Mouse (Mus musculus) intestine, embryonic 15.5 days (tissue): ENCODE measurements around the gene Glipr1l3. TPM values are rescaled to one million over a fixed set of nuclear protein-coding genes. Genes with fewer than 3 reads are reported as not detected.
A peak's percentile ranks its signal among the peaks of the same experiment; 100 is the strongest.
"Not testable (repeated sequence)": the region's sequence is repeated elsewhere in the genome, so short reads cannot be mapped to it uniquely, and the experiment has no call there.

ENCODE experiments used
- ATAC-seq: fragments of 200-750 bp; cut with Nextera tagmentation; 2 replicates; pipeline ENCODE4 v1.8.0; 2017; ENCODE audit warnings: moderate TSS enrichment, moderate library complexity
- H3K27ac ChIP-seq: fragments of 300-500 bp; sonication (generic); 2 replicates; pipeline ENCODE4 v1.5.1; 2015; ENCODE audit warnings: mild to moderate bottlenecking, inconsistent platforms
- H3K27me3 ChIP-seq: fragments of 300-500 bp; sonication (generic); replicated peaks from 2 replicates; pipeline ENCODE4 v1.6.1; 2015; ENCODE audit warnings: inconsistent platforms
- H3K36me3 ChIP-seq: fragments of 300-500 bp; sonication (generic); 2 replicates; pipeline ENCODE4 v1.6.1; 2015; ENCODE audit warnings: inconsistent platforms
- H3K4me1 ChIP-seq: fragments of 300-500 bp; sonication (generic); replicated peaks from 2 replicates; pipeline ENCODE4 v1.6.1; 2015; ENCODE audit warnings: inconsistent platforms
- H3K4me2 ChIP-seq: fragments of 300-500 bp; sonication (generic); replicated peaks from 2 replicates; pipeline ENCODE4 v1.6.1; 2015; ENCODE audit warnings: mild to moderate bottlenecking, inconsistent platforms
- H3K4me3 ChIP-seq: fragments of 300-500 bp; sonication (generic); replicated peaks from 2 replicates; pipeline ENCODE4 v1.5.1; 2015; ENCODE audit warnings: inconsistent platforms
- H3K9ac ChIP-seq: fragments of 300-500 bp; sonication (generic); 2 replicates; pipeline ENCODE4 v1.6.1; 2015; ENCODE audit warnings: inconsistent platforms
- H3K9me3 ChIP-seq: fragments of 300-500 bp; sonication (generic); 2 replicates; pipeline ENCODE4 v1.6.1; 2016; ENCODE audit warnings: inconsistent platforms
- WGBS: fragments of 180-500 bp; shearing (Covaris S2); methylation state at CpG from one replicate; pipeline ENCODE4 v1.1.7; 2015; 5-methylcytosine and 5-hydroxymethylcytosine counted together
- polyA plus RNA-seq: library from polyadenylated mRNA; unstranded; fragments of >200 nt; fragmentation: Nextera tagmentation; extraction: Ambion mirVana; gene quantifications from 2 replicates; pipeline ENCODE4 v1.2.1, GENCODE M21; 2015

Glipr1l3 gene
- polyA plus RNA-seq: not detected in 2 replicates

GRCm38 (mm10) chr10:112159882-112160560, at the start of gene Glipr1l3:
Glipr1l3 (minus strand) TSS chr10:112160327.
- H3K9ac ChIP-seq, H3K36me3 ChIP-seq, H3K9me3 ChIP-seq, H3K4me1 ChIP-seq, H3K27me3 ChIP-seq, H3K4me3 ChIP-seq, H3K27ac ChIP-seq: not testable (repeated sequence)
- peak; percentile 79 for ATAC-seq
- 0 out of 2 replicates have a peak within 1 kb of the TSS, but pooled peaks have one; percentile 17 for H3K4me2 ChIP-seq
- 23% methylated on average over 15 of the region's 15 CpGs for WGBS

GRCm38 (mm10) chr10:112203463-112203862, 43.3 kb upstream of the Glipr1l3 start:
- H3K4me2 ChIP-seq: no peak overlapping the region
- no peaks in the 10 kb centered on the region for H3K36me3 ChIP-seq
- no peaks in the 10 kb centered on the region for H3K27me3 ChIP-seq
- no peak for ATAC-seq
- H3K9me3 ChIP-seq: no peaks in the 10 kb centered on the region
- no peaks in the 10 kb centered on the region for H3K4me1 ChIP-seq
- WGBS: 57% methylated on average over 2 of the region's 2 CpGs
- no peak overlapping the region for H3K4me3 ChIP-seq
- no peak overlapping the region for H3K27ac ChIP-seq
- no peak overlapping the region for H3K9ac ChIP-seq

- H3K27ac ChIP-seq, H3K9ac ChIP-seq, H3K27me3 ChIP-seq, ATAC-seq, H3K4me1 ChIP-seq, H3K4me2 ChIP-seq, H3K4me3 ChIP-seq, H3K9me3 ChIP-seq, H3K36me3 ChIP-seq: not testable (repeated sequence)
- 83% methylated on average over 2 of the region's 2 CpGs for WGBS
Measured at GRCm38 (mm10) chr10:112193919-112194318, 33.8 kb upstream of the Glipr1l3 start.

- 21% methylated on average over 13 of the region's 13 CpGs for WGBS
- ATAC-seq: peak; percentile 51; the same call in 1 of the 2 replicates
Measured at GRCm38 (mm10) chr10:112177027-112177426, 16.9 kb upstream of the Glipr1l3 start.

GRCm38 (mm10) chr10:112163168-112163766, 3.1 kb upstream of the Glipr1l3 start, which contains the start of gene Caps2:
Caps2 (plus strand) TSS chr10:112163621.
- 31% methylated on average over 4 of the region's 4 CpGs for WGBS
- H3K9me3 ChIP-seq: no peaks in the 10 kb centered on the region
- no peak within 1 kb of the TSS for H3K27ac ChIP-seq
- H3K36me3 ChIP-seq: no peaks in the 10 kb centered on the region
- H3K27me3 ChIP-seq: no peaks in the 10 kb centered on the region
- H3K4me2 ChIP-seq: peak within 1 kb of the TSS; percentile 36; the same call in 1 of the 2 replicates
- no peaks in the 10 kb centered on the region for H3K4me1 ChIP-seq
- ATAC-seq: peak; percentile 96
- no peak within 1 kb of the TSS for H3K9ac ChIP-seq
- 0 out of 2 replicates have a peak within 1 kb of the TSS, but pooled peaks have one; percentile 9 for H3K4me3 ChIP-seq

More at GRCm38 (mm10) chr10:112177027-112177426, 16.9 kb upstream of the Glipr1l3 start:
- not testable (repeated sequence) for H3K4me3 ChIP-seq, H3K36me3 ChIP-seq, H3K4me1 ChIP-seq, H3K9ac ChIP-seq, H3K4me2 ChIP-seq, H3K9me3 ChIP-seq, H3K27ac ChIP-seq, H3K27me3 ChIP-seq

GRCm38 (mm10) chr10:112139834-112140233, 20.3 kb downstream of the Glipr1l3 start:
- Histone ChIP-seq H3K4me2 (no peak overlapping the region), H3K9ac (no peak overlapping the region), H3K27me3 (no peaks in the 10 kb centered on the region), H3K36me3 (no peaks in the 10 kb centered on the region), H3K4me3 (no peak overlapping the region), H3K27ac (no peak overlapping the region), H3K9me3 (no peaks in the 10 kb centered on the region), H3K4me1 (no peaks in the 10 kb centered on the region)
- WGBS: 60% methylated on average over 2 of the region's 2 CpGs
- ATAC-seq: no peak

- no peak overlapping the region for H3K9ac ChIP-seq
- WGBS: 51% methylated on average over 6 of the region's 6 CpGs
- peak; percentile 34 for ATAC-seq
Measured at GRCm38 (mm10) chr10:112138871-112139430, 21.2 kb downstream of the Glipr1l3 start.

GRCm38 (mm10) chr10:112138050-112138870, 21.9 kb downstream of the Glipr1l3 start:
- Histone ChIP-seq H3K4me3 (peak overlapping the region; percentile 19; the same call in 1 of the 2 replicates), H3K36me3 (no peaks in the 10 kb centered on the region), H3K4me1 (no peaks in the 10 kb centered on the region), H3K27ac (no peak overlapping the region), H3K9me3 (no peaks in the 10 kb centered on the region), H3K27me3 (no peaks in the 10 kb centered on the region), H3K4me2 (peak overlapping the region; percentile 45), H3K9ac (no peak overlapping the region)
- peak; percentile 72 for ATAC-seq
- WGBS: 27% methylated on average over 9 of the region's 9 CpGs

More at GRCm38 (mm10) chr10:112138871-112139430, 21.2 kb downstream of the Glipr1l3 start:
- Histone ChIP-seq H3K27ac (no peak overlapping the region), H3K4me2 (peak overlapping the region; percentile 45), H3K27me3 (no peaks in the 10 kb centered on the region), H3K36me3 (no peaks in the 10 kb centered on the region), H3K4me3 (peak overlapping the region; percentile 19; the same call in 1 of the 2 replicates), H3K4me1 (no peaks in the 10 kb centered on the region), H3K9me3 (no peaks in the 10 kb centered on the region)

GRCm38 (mm10) chr10:112132194-112132593, 27.9 kb downstream of the Glipr1l3 start:
- no peak overlapping the region for H3K4me3 ChIP-seq
- H3K27ac ChIP-seq: no peak overlapping the region
- H3K9me3 ChIP-seq: no peaks in the 10 kb centered on the region
- H3K4me2 ChIP-seq: no peak overlapping the region
- no peak for ATAC-seq
- WGBS: 93% methylated on average over 3 of the region's 3 CpGs
- H3K9ac ChIP-seq: no peak overlapping the region
- H3K4me1 ChIP-seq: no peaks in the 10 kb centered on the region
- H3K36me3 ChIP-seq: no peaks in the 10 kb centered on the region
- H3K27me3 ChIP-seq: no peaks in the 10 kb centered on the region

- H3K27me3 ChIP-seq, ATAC-seq, H3K36me3 ChIP-seq, H3K4me3 ChIP-seq, H3K9me3 ChIP-seq, H3K9ac ChIP-seq, H3K4me1 ChIP-seq, H3K27ac ChIP-seq, H3K4me2 ChIP-seq: not testable (repeated sequence)
- WGBS: 80% methylated on average over 6 of the region's 6 CpGs
Measured at GRCm38 (mm10) chr10:112127682-112128230, 32.4 kb downstream of the Glipr1l3 start.

- not testable (repeated sequence) for H3K27ac ChIP-seq, H3K4me1 ChIP-seq, H3K36me3 ChIP-seq, H3K27me3 ChIP-seq, H3K9ac ChIP-seq, H3K4me2 ChIP-seq, H3K4me3 ChIP-seq, ATAC-seq, H3K9me3 ChIP-seq
- 57% methylated on average over 2 of the region's 2 CpGs for WGBS
Measured at GRCm38 (mm10) chr10:112125090-112125489, 35.0 kb downstream of the Glipr1l3 start.

GRCm38 (mm10) chr10:112110401-112110800, 49.7 kb downstream of the Glipr1l3 start:
- H3K4me3 ChIP-seq: no peak overlapping the region
- no peak overlapping the region for H3K27ac ChIP-seq
- no peak overlapping the region for H3K9ac ChIP-seq
- H3K36me3 ChIP-seq: no peaks in the 10 kb centered on the region
- no peak overlapping the region for H3K4me2 ChIP-seq
- H3K4me1 ChIP-seq: no peaks in the 10 kb centered on the region
- H3K9me3 ChIP-seq: no peaks in the 10 kb centered on the region
- 94% methylated on average over 7 of the region's 7 CpGs for WGBS
- no peak for ATAC-seq
- no peaks in the 10 kb centered on the region for H3K27me3 ChIP-seq
